Mouse (Mus musculus) heart, adult 2 months (tissue): Measurements from ENCODE around the gene Nme2. TPM values are rescaled to one million over a fixed set of nuclear protein-coding genes. Genes with fewer than 3 reads are reported as not detected.

Experiments used
- DNase-seq, 2 experiments: peaks; one replicate each; pipeline ENCODE4 v3.0.0; 2021
- H3K27ac ChIP-seq: fragments of 200-600 bp; 2 replicates; pipeline ENCODE4 v1.8.1; 2022
- H3K27me3 ChIP-seq: fragments of 200-500 bp; 2 replicates; pipeline ENCODE4 v1.6.1; 2012; ENCODE audit warnings: mild to moderate bottlenecking, low read length, inconsistent platforms, mixed read lengths; ENCODE audit not compliant: control insufficient read depth, insufficient read depth
- H3K36me3 ChIP-seq: fragments of 200-500 bp; 2 replicates; pipeline ENCODE4 v1.6.1; 2012; ENCODE audit warnings: low read length, inconsistent platforms; ENCODE audit not compliant: control insufficient read depth, insufficient read depth
- H3K4me1 ChIP-seq: fragments of 200-500 bp; 2 replicates; pipeline ENCODE4 v1.6.1; 2011; ENCODE audit warnings: low read length; ENCODE audit not compliant: control insufficient read depth, insufficient read depth
- H3K4me3 ChIP-seq: fragments of 200-600 bp; 2 replicates; pipeline ENCODE4 v1.8.1; 2022
- H3K79me2 ChIP-seq: fragments of 200-500 bp; replicated peaks from 2 replicates; pipeline ENCODE4 v1.6.1; 2012; ENCODE audit warnings: mild to moderate bottlenecking, inconsistent platforms, low read length, moderate library complexity, mixed read lengths; ENCODE audit not compliant: control insufficient read depth, insufficient read depth
- H3K9ac ChIP-seq: fragments of 200-500 bp; 2 replicates; pipeline ENCODE4 v1.6.1; 2012; ENCODE audit warnings: low read depth, mild to moderate bottlenecking, control low read depth, inconsistent platforms, low read length, mixed read lengths
- CTCF ChIP-seq: fragments of 200-600 bp; IDR thresholded peaks from 2 replicates; pipeline ENCODE4 v1.8.1; 2022; ENCODE audit warnings: antibody characterized with exemption, mild to moderate bottlenecking, moderate library complexity
- EP300 ChIP-seq: fragments of 200-500 bp; IDR thresholded peaks from 2 replicates; pipeline ENCODE4 v1.6.1; 2011; ENCODE audit warnings: low read depth, low read length, control low read depth; ENCODE audit not compliant: insufficient read depth
- POLR2A ChIP-seq: fragments of 200-500 bp; IDR thresholded peaks from 2 replicates; pipeline ENCODE4 v1.6.1; 2011; ENCODE audit warnings: mild to moderate bottlenecking, low read depth, low read length, control low read depth; ENCODE audit not compliant: insufficient read depth
- WGBS: fragments of 180-500 bp; shearing (Covaris S2); methylation state at CpG from one replicate; pipeline ENCODE4 v1.1.7; 2018; 5-methylcytosine and 5-hydroxymethylcytosine counted together
- intact Hi-C: fragments of 180-260 bp; cut with DNase I; formaldehyde crosslinking; loops from one replicate; pipeline ENCODE4 v1.15.1; 2025
- long read RNA-seq: library from polyadenylated mRNA; stranded (forward); transcript quantifications from one replicate; pipeline ENCODE4 v2.0.0, GENCODE M21; 2021
- polyA plus RNA-seq: library from polyadenylated mRNA; depleted of rRNA; stranded (reverse); fragments of >200 nt; gene quantifications from 2 replicates; pipeline ENCODE4 v1.2.3, GENCODE M21; 2012; rRNA removed
- total RNA-seq, 2 experiments: library from RNA; stranded (reverse); gene quantifications; 2 replicates each; pipeline ENCODE4 v1.2.3; 2021

The Nme2 gene
- total RNA-seq (1,000 to 10,000 TPM in 1 of 2 experiments, 100 to 1,000 TPM in 1; 935 to 1,129 TPM), polyA plus RNA-seq (469 and 474 TPM in 2 replicates)
- long read RNA-seq, transcript Nme2-201 (5 exons, 1,012 nt): minor isoform, 258 of 529 reads
- long read RNA-seq, transcript Nme2-202 (4 exons, 734 nt): major isoform, 267 of 529 reads
- long read RNA-seq, partial matches to known transcripts: 2 of 529 reads
- long read RNA-seq, other reads (novel, unspliced or antisense): 2 of 529 reads

DNA sequence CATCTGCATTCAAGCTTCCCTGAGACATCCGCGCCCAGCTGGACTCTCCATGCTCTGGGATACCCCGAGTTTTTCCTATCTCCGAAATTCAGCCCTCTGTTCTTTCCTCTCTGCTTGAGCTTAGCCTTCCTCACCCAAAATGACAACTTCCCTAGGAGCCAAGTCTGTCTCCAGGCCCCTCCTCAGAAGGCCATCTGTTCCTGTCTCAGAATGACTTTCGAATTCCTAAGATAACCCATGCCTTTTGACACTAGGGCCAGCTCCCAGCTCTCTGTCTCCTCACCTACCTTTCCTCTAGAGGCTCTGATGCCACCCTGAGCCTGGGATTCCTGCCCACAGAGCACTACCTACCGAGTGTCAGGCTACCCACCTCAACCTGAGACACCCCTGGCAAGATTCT, at the start of gene Nme2:
Gene Nme2 (minus strand): TSS at position 101 of the 400 bp plus-strand sequence.
- no peak for DNase-seq
- peak within 1 kb of the TSS; percentile 81 for H3K27ac ChIP-seq
- no peaks in the 10 kb centered on the region for H3K27me3 ChIP-seq
- TF ChIP-seq POLR2A: no peak
- TF ChIP-seq EP300: no peak
- TF ChIP-seq CTCF: no peak
- H3K4me3 ChIP-seq: peak within 1 kb of the TSS; percentile 72
- WGBS: 3% methylated on average over 6 of the region's 6 CpGs
- H3K9ac ChIP-seq: peak within 1 kb of the TSS; percentile 81
- no peaks in the 10 kb centered on the region for H3K79me2 ChIP-seq
- intact Hi-C loops: loop anchor here (1.0 to 5.0 kb wide), 3 partner anchors 12 to 69 kb away; partner anchors contain the start of genes Gm20390, Mbtd1, Nme1 and Spag9
- H3K4me1 ChIP-seq: peaks cover 10% of the 10 kb centered on the region
- H3K36me3 ChIP-seq: peaks cover 4% of the 10 kb centered on the region; the same call in 1 of the 2 replicates

DNA sequence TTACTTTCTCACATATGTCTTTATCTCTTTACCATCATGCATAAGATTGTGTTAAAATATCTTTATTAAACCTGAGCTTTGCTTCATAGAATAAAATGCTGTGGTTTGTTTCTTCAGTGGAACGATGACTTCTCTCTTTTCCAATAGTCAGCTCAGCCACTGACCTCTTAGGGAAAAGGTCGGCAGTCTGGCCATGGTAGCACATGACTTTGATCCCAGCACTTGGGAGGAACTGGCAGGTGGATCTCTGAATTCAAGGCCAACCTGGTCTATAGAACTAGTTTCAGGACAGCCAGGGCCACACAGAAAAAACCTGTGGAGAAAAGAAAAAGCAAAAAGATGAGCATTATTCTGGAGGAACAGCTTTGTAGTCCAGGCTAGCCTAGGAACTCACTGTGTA, 47.3 kb upstream of the Nme2 start:
- peaks cover 29% of the 10 kb centered on the region for H3K36me3 ChIP-seq
- 75% methylated on average over 2 of the region's 2 CpGs for WGBS
- no peak overlapping the region for H3K27ac ChIP-seq
- no peak overlapping the region for H3K9ac ChIP-seq
- H3K79me2 ChIP-seq: peaks cover 16% of the 10 kb centered on the region
- no peak overlapping the region for H3K4me3 ChIP-seq
- DNase-seq: no peak
- intact Hi-C loops: no loop called here
- TF ChIP-seq POLR2A (no peak), EP300 (no peak), CTCF (no peak)
- peaks cover 8% of the 10 kb centered on the region for H3K4me1 ChIP-seq
- H3K27me3 ChIP-seq: no peaks in the 10 kb centered on the region

DNA sequence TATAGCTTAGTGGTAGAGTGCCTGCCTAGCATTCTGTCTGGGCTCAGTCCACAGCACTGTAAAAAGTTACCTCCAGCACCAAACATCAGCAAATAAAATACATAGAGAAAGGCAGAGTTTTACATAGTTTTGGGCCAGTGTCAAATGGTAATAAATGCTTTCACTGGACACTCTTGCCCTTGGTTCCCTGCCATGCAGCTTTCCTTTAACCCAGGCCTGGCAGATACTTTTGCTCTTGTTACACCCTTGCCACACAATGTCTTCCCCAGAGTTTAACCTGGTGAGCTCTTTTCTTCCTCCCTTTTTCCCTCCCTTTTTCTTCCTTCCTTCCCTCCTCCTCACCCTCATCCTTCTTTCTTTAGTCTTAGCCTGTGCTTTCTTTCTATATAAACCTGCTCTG, 43.2 kb upstream of the Nme2 start:
- H3K4me1 ChIP-seq: peaks cover 13% of the 10 kb centered on the region
- TF ChIP-seq POLR2A (no peak), CTCF (no peak), EP300 (no peak)
- no peak overlapping the region for H3K27ac ChIP-seq
- peaks cover 25% of the 10 kb centered on the region for H3K36me3 ChIP-seq
- H3K9ac ChIP-seq: no peak overlapping the region
- intact Hi-C loops: loop anchor here (5.0 kb wide), 2 partner anchors 42 to 43 kb away; partner anchors contain the start of gene Nme2
- DNase-seq: no peak
- no peaks in the 10 kb centered on the region for H3K27me3 ChIP-seq
- peaks cover 13% of the 10 kb centered on the region for H3K79me2 ChIP-seq
- H3K4me3 ChIP-seq: no peak overlapping the region

DNA sequence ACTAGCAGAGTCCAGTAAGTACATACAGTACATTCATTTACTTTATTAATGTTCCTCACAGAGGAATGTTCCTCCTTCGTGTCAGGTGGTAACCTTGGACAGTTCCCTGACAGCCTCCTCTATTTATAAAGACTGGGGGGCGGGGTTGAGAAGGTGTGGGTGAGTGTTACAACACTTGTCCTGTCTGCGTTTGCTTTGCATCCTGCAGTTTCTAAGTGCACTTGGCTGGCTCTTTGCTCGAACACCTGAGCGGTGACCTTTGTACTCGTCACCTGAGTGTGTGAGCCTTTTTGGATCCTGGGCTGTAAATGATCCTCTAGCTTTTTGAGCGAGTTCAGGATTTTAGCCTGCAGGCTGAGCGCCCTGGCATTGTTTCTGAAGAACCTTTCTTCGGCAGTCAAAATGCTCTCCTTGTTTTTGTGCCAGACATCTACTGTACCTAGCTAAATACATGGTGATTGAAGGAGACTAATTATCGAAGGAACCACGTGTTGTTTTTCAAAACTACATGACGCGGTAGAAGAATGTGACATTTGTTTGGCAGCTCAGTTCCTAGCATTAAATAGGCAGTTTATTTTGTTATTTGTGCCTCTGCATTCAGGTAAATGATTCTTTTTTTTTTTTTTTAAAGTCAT, 41.2 kb upstream of the Nme2 start:
- peak; percentile 40 to 54 for DNase-seq
- WGBS: 7% methylated on average over 13 of the region's 13 CpGs
- Histone ChIP-seq H3K27ac (peak overlapping the region; percentile 98), H3K27me3 (no peaks in the 10 kb centered on the region), H3K4me3 (peak overlapping the region; percentile 92), H3K79me2 (peaks cover 9% of the 10 kb centered on the region), H3K4me1 (peaks cover 13% of the 10 kb centered on the region), H3K36me3 (peaks cover 26% of the 10 kb centered on the region), H3K9ac (peak overlapping the region; percentile 50)
- intact Hi-C loops: loop anchor here (2.0 to 5.0 kb wide), 3 partner anchors 40 to 76 kb away; partner anchors contain the start of gene Nme2
- no peak for TF ChIP-seq POLR2A
- no peak for TF ChIP-seq CTCF
- no peak for TF ChIP-seq EP300

DNA sequence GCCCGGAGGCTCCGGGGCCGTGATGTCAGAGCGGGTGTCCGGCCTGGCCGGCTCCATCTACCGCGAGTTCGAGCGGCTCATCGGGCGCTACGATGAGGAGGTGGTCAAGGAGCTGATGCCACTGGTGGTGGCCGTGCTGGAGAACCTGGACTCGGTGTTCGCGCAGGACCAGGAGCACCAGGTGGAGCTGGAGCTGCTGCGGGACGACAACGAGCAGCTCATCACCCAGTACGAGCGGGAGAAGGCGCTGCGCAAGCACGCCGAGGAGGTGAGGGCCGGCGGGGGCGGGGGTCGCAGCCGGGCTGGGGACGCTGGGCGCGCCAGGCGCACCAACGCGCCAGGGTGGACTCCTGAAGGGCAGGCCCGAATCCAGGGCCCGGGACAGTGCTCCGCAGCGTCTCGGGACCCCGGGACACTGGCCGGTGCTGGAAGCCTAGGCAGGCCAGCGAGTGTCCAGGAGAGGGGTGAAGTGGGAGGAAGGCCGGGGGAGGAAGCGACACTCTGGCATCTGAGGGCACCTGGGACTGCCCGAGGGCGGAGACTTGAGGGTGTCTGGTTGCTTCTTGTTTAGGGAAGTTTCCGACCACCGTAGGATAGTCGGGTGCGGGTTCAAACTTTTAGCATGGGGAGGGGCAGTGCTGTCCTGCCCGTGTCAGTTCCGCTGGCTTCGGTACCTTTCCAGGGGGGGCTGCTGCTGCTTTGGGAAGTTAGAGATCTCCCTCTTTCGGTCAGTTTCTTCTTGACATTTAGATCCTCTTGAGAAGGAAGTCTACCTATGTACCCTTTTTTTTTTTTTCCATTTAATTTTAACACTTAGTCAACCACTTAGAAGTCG, 40.5 kb upstream of the Nme2 start:
- TF ChIP-seq POLR2A (no peak), EP300 (0 out of 2 replicates have a peak, but pooled peaks have one; percentile 41), CTCF (peak; percentile 60)
- Histone ChIP-seq H3K27me3 (no peaks in the 10 kb centered on the region), H3K36me3 (peaks cover 26% of the 10 kb centered on the region), H3K9ac (peak overlapping the region; percentile 99), H3K4me1 (peaks cover 13% of the 10 kb centered on the region), H3K4me3 (peak overlapping the region; percentile 92), H3K79me2 (peaks cover 7% of the 10 kb centered on the region), H3K27ac (peak overlapping the region; percentile 98)
- peak; percentile 67 to 73 for DNase-seq
- under 1% methylated on average over 58 of the region's 58 CpGs for WGBS
- intact Hi-C loops: loop anchor here (2.0 to 5.0 kb wide), 3 partner anchors 39 to 76 kb away; partner anchors contain the start of gene Nme2
